Mouse (Mus musculus): ENCODE measurements around the gene Zfhx3. TPM values are rescaled to one million over a fixed set of nuclear protein-coding genes. Genes with fewer than 3 reads are reported as not detected.

Gene Zfhx3
- polyA plus RNA-seq, 1 experiment from 2014 or later, result 22.0 TPM

GRCm38 (mm10) chr8:108730907-108731440 is 788.5 kb downstream of the Zfhx3 start:
- WGBS, result 56% methylated on average over 9 of the region's 9 CpGs
- H3K4me1 ChIP-seq (replicated peaks), result peaks cover 95% of the 10 kb centered on the region
- no peaks in the 10 kb centered on the region for H3K27me3 ChIP-seq (ENCODE audit: insufficient read depth, poor library complexity, severe bottlenecking)
- no peak overlapping the region for H3K27ac ChIP-seq
- H3K4me3 ChIP-seq, result no peak overlapping the region
- no peaks in the 10 kb centered on the region for H3K36me3 ChIP-seq
- DNase-seq (ENCODE audit: low spot score), result no peak
- no peaks in the 10 kb centered on the region for H3K9me3 ChIP-seq

GRCm38 (mm10) chr8:108732500-108732899 is 790.1 kb downstream of the Zfhx3 start:
- Histone ChIP-seq H3K27ac (no peak overlapping the region), H3K27me3 (ENCODE audit: insufficient read depth, poor library complexity, severe bottlenecking) (no peaks in the 10 kb centered on the region), H3K4me1 (replicated peaks) (peaks cover 95% of the 10 kb centered on the region), H3K4me3 (no peak overlapping the region), H3K9me3 (no peaks in the 10 kb centered on the region), H3K36me3 (no peaks in the 10 kb centered on the region)
- WGBS, result 24% methylated on average over 11 of the region's 11 CpGs
- no peak for DNase-seq (ENCODE audit: low spot score)

- peaks cover 91% of the 10 kb centered on the region for H3K4me1 ChIP-seq (replicated peaks)
- H3K36me3 ChIP-seq, result no peaks in the 10 kb centered on the region
- no peaks in the 10 kb centered on the region for H3K27me3 ChIP-seq (ENCODE audit: insufficient read depth, poor library complexity, severe bottlenecking)
- no peaks in the 10 kb centered on the region for H3K9me3 ChIP-seq
- no peak overlapping the region for H3K4me3 ChIP-seq
- H3K27ac ChIP-seq, result peak overlapping the region; percentile 59
- WGBS, result 68% methylated on average over 5 of the region's 5 CpGs
- DNase-seq (ENCODE audit: low spot score), result no peak
These were observed 790.9 kb downstream of the Zfhx3 start for GRCm38 (mm10) chr8:108733385-108733784.

- Histone ChIP-seq H3K4me3 (no peak overlapping the region), H3K9me3 (no peaks in the 10 kb centered on the region), H3K27me3 (ENCODE audit: insufficient read depth, poor library complexity, severe bottlenecking) (no peaks in the 10 kb centered on the region), H3K27ac (0 out of 2 replicates have a peak overlapping the region, but pooled peaks have one; percentile 26), H3K4me1 (replicated peaks) (peaks cover 68% of the 10 kb centered on the region), H3K36me3 (peaks cover 8% of the 10 kb centered on the region; the same call in 1 of the 2 replicates)
- no peak for DNase-seq (ENCODE audit: low spot score)
- 58% methylated on average over 9 of the region's 9 CpGs for WGBS
These were observed 794.0 kb downstream of the Zfhx3 start for GRCm38 (mm10) chr8:108736442-108736841.

- no peak overlapping the region for H3K27ac ChIP-seq
- no peak for DNase-seq (ENCODE audit: low spot score)
These were observed 795.7 kb downstream of the Zfhx3 start for GRCm38 (mm10) chr8:108738179-108738578.

GRCm38 (mm10) chr8:108739517-108739916 is 797.1 kb downstream of the Zfhx3 start:
- Histone ChIP-seq H3K36me3 (peaks cover 8% of the 10 kb centered on the region; the same call in 1 of the 2 replicates), H3K27me3 (ENCODE audit: insufficient read depth, poor library complexity, severe bottlenecking) (no peaks in the 10 kb centered on the region), H3K4me3 (no peak overlapping the region), H3K4me1 (replicated peaks) (peaks cover 51% of the 10 kb centered on the region), H3K9me3 (no peaks in the 10 kb centered on the region), H3K27ac (no peak overlapping the region)
- no peak for DNase-seq (ENCODE audit: low spot score)
- WGBS, result 86% methylated on average over 6 of the region's 6 CpGs

More at GRCm38 (mm10) chr8:108738179-108738578, 795.7 kb downstream of the Zfhx3 start:
- H3K9me3 ChIP-seq, result no peaks in the 10 kb centered on the region
- 94% methylated on average over 10 of the region's 10 CpGs for WGBS
- peaks cover 63% of the 10 kb centered on the region for H3K4me1 ChIP-seq (replicated peaks)
- H3K36me3 ChIP-seq, result peaks cover 8% of the 10 kb centered on the region; the same call in 1 of the 2 replicates
- H3K4me3 ChIP-seq, result no peak overlapping the region
- no peaks in the 10 kb centered on the region for H3K27me3 ChIP-seq (ENCODE audit: insufficient read depth, poor library complexity, severe bottlenecking)

GRCm38 (mm10) chr8:108740443-108740842 is 798.0 kb downstream of the Zfhx3 start:
- no peak for DNase-seq (ENCODE audit: low spot score)
- no peak overlapping the region for H3K4me3 ChIP-seq
- H3K36me3 ChIP-seq, result peaks cover 8% of the 10 kb centered on the region; the same call in 1 of the 2 replicates
- peaks cover 47% of the 10 kb centered on the region for H3K4me1 ChIP-seq (replicated peaks)
- no peak overlapping the region for H3K27ac ChIP-seq
- no peaks in the 10 kb centered on the region for H3K27me3 ChIP-seq (ENCODE audit: insufficient read depth, poor library complexity, severe bottlenecking)
- no peaks in the 10 kb centered on the region for H3K9me3 ChIP-seq
- WGBS, result 92% methylated on average over 13 of the region's 13 CpGs

- H3K9me3 ChIP-seq, result no peaks in the 10 kb centered on the region
- no peak overlapping the region for H3K4me3 ChIP-seq
- H3K27ac ChIP-seq, result no peak overlapping the region
- H3K36me3 ChIP-seq, result peaks cover 8% of the 10 kb centered on the region; the same call in 1 of the 2 replicates
- WGBS, result 91% methylated on average over 4 of the region's 4 CpGs
- no peaks in the 10 kb centered on the region for H3K27me3 ChIP-seq (ENCODE audit: insufficient read depth, poor library complexity, severe bottlenecking)
- peaks cover 47% of the 10 kb centered on the region for H3K4me1 ChIP-seq (replicated peaks)
- DNase-seq (ENCODE audit: low spot score), result no peak
These were observed 799.2 kb downstream of the Zfhx3 start for GRCm38 (mm10) chr8:108741651-108742050.

GRCm38 (mm10) chr8:108742465-108742864 is 800.0 kb downstream of the Zfhx3 start:
- 88% methylated on average over 10 of the region's 10 CpGs for WGBS
- DNase-seq (ENCODE audit: low spot score), result no peak
- no peak overlapping the region for H3K27ac ChIP-seq
- H3K4me3 ChIP-seq, result no peak overlapping the region
- no peaks in the 10 kb centered on the region for H3K9me3 ChIP-seq
- no peaks in the 10 kb centered on the region for H3K27me3 ChIP-seq (ENCODE audit: insufficient read depth, poor library complexity, severe bottlenecking)
- peaks cover 8% of the 10 kb centered on the region; the same call in 1 of the 2 replicates for H3K36me3 ChIP-seq
- H3K4me1 ChIP-seq (replicated peaks), result peaks cover 44% of the 10 kb centered on the region

- no peak for DNase-seq (ENCODE audit: low spot score)
- Histone ChIP-seq H3K9me3 (no peaks in the 10 kb centered on the region), H3K27ac (no peak overlapping the region), H3K27me3 (ENCODE audit: insufficient read depth, poor library complexity, severe bottlenecking) (no peaks in the 10 kb centered on the region), H3K4me3 (no peak overlapping the region), H3K36me3 (peaks cover 8% of the 10 kb centered on the region; the same call in 1 of the 2 replicates), H3K4me1 (replicated peaks) (peaks cover 47% of the 10 kb centered on the region)
- 87% methylated on average over 7 of the region's 7 CpGs for WGBS
These were observed 800.8 kb downstream of the Zfhx3 start for GRCm38 (mm10) chr8:108743238-108743637.

- no peak overlapping the region for H3K4me3 ChIP-seq
- DNase-seq (ENCODE audit: low spot score), result no peak
- no peaks in the 10 kb centered on the region for H3K9me3 ChIP-seq
- WGBS, result 93% methylated on average over 7 of the region's 7 CpGs
- peaks cover 63% of the 10 kb centered on the region for H3K4me1 ChIP-seq (replicated peaks)
- peaks cover 7% of the 10 kb centered on the region; the same call in 1 of the 2 replicates for H3K36me3 ChIP-seq
- H3K27ac ChIP-seq, result no peak overlapping the region
- no peaks in the 10 kb centered on the region for H3K27me3 ChIP-seq (ENCODE audit: insufficient read depth, poor library complexity, severe bottlenecking)
These were observed 803.1 kb downstream of the Zfhx3 start for GRCm38 (mm10) chr8:108745551-108745950.

GRCm38 (mm10) chr8:108748095-108748494 is 805.7 kb downstream of the Zfhx3 start:
- 68% methylated on average over 11 of the region's 11 CpGs for WGBS
- no peaks in the 10 kb centered on the region for H3K27me3 ChIP-seq (ENCODE audit: insufficient read depth, poor library complexity, severe bottlenecking)
- no peaks in the 10 kb centered on the region for H3K9me3 ChIP-seq

GRCm38 (mm10) chr8:108748851-108749376 is 806.5 kb downstream of the Zfhx3 start:
- H3K27me3 ChIP-seq (ENCODE audit: insufficient read depth, poor library complexity, severe bottlenecking), result no peaks in the 10 kb centered on the region
- H3K27ac ChIP-seq, result peak overlapping the region; percentile 72
- H3K36me3 ChIP-seq, result 0 out of 2 replicates have a peak, but pooled peaks cover 3% of the 10 kb centered on the region
- H3K4me3 ChIP-seq, result peak overlapping the region; percentile 21
- H3K9me3 ChIP-seq, result no peaks in the 10 kb centered on the region
- WGBS, result 2% methylated on average over 6 of the region's 6 CpGs
- DNase-seq (ENCODE audit: low spot score), result peak; percentile 34
- peaks cover 65% of the 10 kb centered on the region for H3K4me1 ChIP-seq (replicated peaks)

More at GRCm38 (mm10) chr8:108748095-108748494, 805.7 kb downstream of the Zfhx3 start:
- Histone ChIP-seq H3K27ac (no peak overlapping the region), H3K36me3 (0 out of 2 replicates have a peak, but pooled peaks cover 3% of the 10 kb centered on the region), H3K4me1 (replicated peaks) (peaks cover 64% of the 10 kb centered on the region), H3K4me3 (no peak overlapping the region)
- no peak for DNase-seq (ENCODE audit: low spot score)

Data from hindbrain, embryonic 10.5 days (tissue).